Mouse (Mus musculus) bone marrow macrophage, adult 2 months (primary cell): ENCODE measurements around the gene Bfar. TPM values are rescaled to one million over a fixed set of nuclear protein-coding genes. Genes with fewer than 3 reads are reported as not detected.
A peak's percentile ranks its signal among the peaks of the same experiment; 100 is the strongest.
"Not testable (repeated sequence)": the region's sequence is repeated elsewhere in the genome, so short reads cannot be mapped to it uniquely, and the experiment has no call there.

Experiments
- H3K27ac ChIP-seq: 2 replicates; pipeline ENCODE4 v1.5.1; 2012; ENCODE audit warnings: low read depth, low read length; ENCODE audit not compliant: insufficient read depth
- H3K4me1 ChIP-seq: 2 replicates; pipeline ENCODE4 v1.6.1; 2012; ENCODE audit warnings: low read length; ENCODE audit not compliant: control insufficient read depth, insufficient read depth
- H3K4me3 ChIP-seq: 2 replicates; pipeline ENCODE4 v1.5.1; 2012; ENCODE audit warnings: mild to moderate bottlenecking, low read length, moderate library complexity; ENCODE audit not compliant: insufficient read depth
- CTCF ChIP-seq: IDR thresholded peaks from 2 replicates; pipeline ENCODE4 v1.5.1; 2012; ENCODE audit warnings: low read depth, mild to moderate bottlenecking, low read length, moderate library complexity
- POLR2A ChIP-seq: IDR thresholded peaks from 2 replicates; pipeline ENCODE4 v1.6.1; 2012; ENCODE audit warnings: mild to moderate bottlenecking, low read depth, low read length, borderline replicate concordance
- polyA plus RNA-seq: library from polyadenylated mRNA; stranded (reverse); fragments of >200 nt; gene quantifications from 2 replicates; pipeline ENCODE4 v1.2.4, GENCODE M21; 2012; ENCODE audit not compliant: missing spikeins, insufficient read depth, insufficient read length

The Bfar gene
- polyA plus RNA-seq: 37.5 and 51.0 TPM in 2 replicates

- Histone ChIP-seq H3K4me1 (peaks cover 10% of the 10 kb centered on the region), H3K27ac (peak within 1 kb of the TSS; percentile 67), H3K4me3 (peak within 1 kb of the TSS; percentile 77)
- no peak for TF ChIP-seq POLR2A
- TF ChIP-seq CTCF: no peak
These were observed at the start of gene Bfar, which contains the start of gene 3110001I22Rik for GRCm38 (mm10) chr16:13671685-13672385. Gene Bfar, plus strand, starts transcription at chr16:13671858. Gene 3110001I22Rik, plus strand, starts transcription at chr16:13671929.

GRCm38 (mm10) chr16:13628345-13628744, 43.3 kb upstream of the Bfar start:
- TF ChIP-seq CTCF (no peak), POLR2A (no peak)
- Histone ChIP-seq H3K4me1 (no peaks in the 10 kb centered on the region), H3K27ac (no peak overlapping the region), H3K4me3 (no peak overlapping the region)

- not testable (repeated sequence) for H3K4me3 ChIP-seq, H3K4me1 ChIP-seq, H3K27ac ChIP-seq
These were observed 33.5 kb upstream of the Bfar start for GRCm38 (mm10) chr16:13638198-13638597.

GRCm38 (mm10) chr16:13639508-13639907, 32.1 kb upstream of the Bfar start:
- H3K4me3 ChIP-seq: no peak overlapping the region
- no peak for TF ChIP-seq POLR2A

GRCm38 (mm10) chr16:13640064-13640463, 31.6 kb upstream of the Bfar start:
- no peak for TF ChIP-seq CTCF
- TF ChIP-seq POLR2A: no peak
- Histone ChIP-seq H3K4me1 (peaks cover 6% of the 10 kb centered on the region), H3K4me3 (no peak overlapping the region), H3K27ac (no peak overlapping the region)

More at GRCm38 (mm10) chr16:13639508-13639907, 32.1 kb upstream of the Bfar start:
- H3K4me1 ChIP-seq: peaks cover 3% of the 10 kb centered on the region
- H3K27ac ChIP-seq: no peak overlapping the region

- peaks cover 6% of the 10 kb centered on the region for H3K4me1 ChIP-seq
- TF ChIP-seq CTCF (no peak), POLR2A (no peak)
- H3K27ac ChIP-seq: no peak overlapping the region
- H3K4me3 ChIP-seq: no peak overlapping the region
These were observed 27.2 kb upstream of the Bfar start for GRCm38 (mm10) chr16:13644474-13644873.

GRCm38 (mm10) chr16:13645930-13646329, 25.7 kb upstream of the Bfar start:
- TF ChIP-seq POLR2A (no peak), CTCF (no peak)
- Histone ChIP-seq H3K4me3 (no peak overlapping the region), H3K4me1 (peaks cover 6% of the 10 kb centered on the region), H3K27ac (no peak overlapping the region)

GRCm38 (mm10) chr16:13658886-13659285, 12.8 kb upstream of the Bfar start:
- no peaks in the 10 kb centered on the region for H3K4me1 ChIP-seq
- no peak for TF ChIP-seq CTCF
- TF ChIP-seq POLR2A: no peak
- no peak overlapping the region for H3K27ac ChIP-seq
- H3K4me3 ChIP-seq: no peak overlapping the region

- H3K4me1 ChIP-seq: no peaks in the 10 kb centered on the region
- no peak overlapping the region for H3K4me3 ChIP-seq
- no peak overlapping the region for H3K27ac ChIP-seq
- TF ChIP-seq CTCF: no peak
- TF ChIP-seq POLR2A: no peak
These were observed 10.9 kb upstream of the Bfar start for GRCm38 (mm10) chr16:13660736-13661135.

GRCm38 (mm10) chr16:13667878-13668343, 3.7 kb upstream of the Bfar start, which contains the start of gene Parn:
Gene Parn, minus strand, starts transcription at chr16:13668170.
- H3K4me1 ChIP-seq: peaks cover 5% of the 10 kb centered on the region
- TF ChIP-seq POLR2A (no peak), CTCF (no peak)
- H3K27ac ChIP-seq: no peak within 1 kb of the TSS
- H3K4me3 ChIP-seq: peak within 1 kb of the TSS; percentile 69
